In genomic region chr15:62462698-62463097, GRCm38 (mm10) we compare ENCODE assay signal across 8 mouse cellular contexts.
DNase-seq lines count a peak whose midpoint lies in the region; ATAC-seq and TF ChIP-seq lines count a peak whose summit lies in the region.

No protein-coding gene starts in this region.

- DNase-seq in MN1 (ENCODE audit: low spot score): peak; percentile 77
- DNase-seq in cerebellum, adult 2 months: peak; percentile 64 to 79
- DNase-seq in gastrocnemius, postnatal 14 days: peak; percentile 45
- peak; percentile 76 to 80 for DNase-seq in layer of hippocampus, adult 18-20 months (ENCODE audit: low spot score in 2 of 2)
- DNase-seq in lung, postnatal 4 days: peak; percentile 23 to 72
- peak; percentile 88 for DNase-seq in telencephalon, adult 2 months (ENCODE audit: low read depth, low spot score)
- no peak for DNase-seq in embryo, embryonic 10.5 days (ENCODE audit: low spot score)

- 3% methylated on average over 3 of the region's 3 CpGs for WGBS in cerebellum, adult 2 months

- H3K4me1 ChIP-seq in cerebellum, adult 2 months (ENCODE audit: control insufficient read depth, insufficient read depth, low read length): no peaks in the 10 kb centered on the region

- no peak for ATAC-seq in monocyte, adult 5-6 weeks (replicated peaks; ENCODE audit: insufficient number of reproducible peaks, low FRiP score, low TSS enrichment, poor library complexity, severe bottlenecking)

- intact Hi-C loops in gastrocnemius, postnatal 14 days (cut with DNase I; ENCODE audit: low total_unique reads): no loop called here

- no peaks in the 10 kb centered on the region for H3K27me3 ChIP-seq in cerebellum, adult 2 months (ENCODE audit: control insufficient read depth, insufficient read depth, low read length)

- no peak overlapping the region for H3K27ac ChIP-seq in cerebellum, adult 2 months (ENCODE audit: insufficient read depth, low read length)

- H3K4me3 ChIP-seq in cerebellum, adult 2 months (replicated peaks; ENCODE audit: insufficient read depth, low read depth, low read length): no peak overlapping the region

- no peak for TF ChIP-seq POLR2A in cerebellum, adult 2 months (IDR thresholded peaks at IDR 0.05; ENCODE audit: borderline replicate concordance, insufficient read depth, low read length)

- no peak for TF ChIP-seq CTCF in cerebellum, adult 2 months (IDR thresholded peaks at IDR 0.05; ENCODE audit: borderline replicate concordance, insufficient read depth, low read depth, low read length)
